9 mouse cellular contexts compared by ENCODE assay signal in genomic region chr3:27978030-27978723, GRCm38 (mm10). TPM values are rescaled to one million over a fixed set of nuclear protein-coding genes. Genes with fewer than 3 reads are reported as not detected.
DNase-seq lines count a peak whose midpoint lies in the region; TF ChIP-seq lines count a peak whose summit lies in the region.
"Had no signal": no experiment of that assay in that cellular context is flagged by ENCODE, and none has a peak within 500 bp of the region (broad histone marks: within the 10 kb centered on the region; RNA-seq: fewer than 3 reads in every experiment).

No protein-coding gene starts in this region.

- TF ChIP-seq CTCF in brain, embryonic 14.5 days (IDR thresholded peaks at IDR 0.05; ENCODE audit: borderline replicate concordance, extremely low read depth, insufficient read depth, insufficient read length), result no peak

- peak; percentile 38 for DNase-seq in gastrocnemius, postnatal 14 days
- DNase-seq in gastrocnemius, adult 8-10 months (ENCODE audit: low spot score in 2 of 2), result no peak
- DNase-seq in left cerebral cortex, adult 11 months (ENCODE audit: low spot score), result peak; percentile 39
- no peak for DNase-seq in left cerebral cortex, adult 18-20 months (ENCODE audit: low spot score in 2 of 2)
- peak; percentile 54 for DNase-seq in brain, embryonic 14.5 days (ENCODE audit: low read depth)
- DNase-seq in retina, postnatal 1 day, result peak; percentile 78
- no peak for DNase-seq in adrenal gland, adult 2 months
- DNase-seq: cerebellum, adult 11-12 months had no signal

- intact Hi-C loops in gastrocnemius, postnatal 14 days (cut with DNase I; ENCODE audit: low total_unique reads), result loop anchor here (10.0 kb wide), 1 partner anchor 127 kb away; no protein-coding TSS in a partner anchor

- no peak for TF ChIP-seq POLR2A in brain, embryonic 14.5 days (IDR thresholded peaks at IDR 0.05; ENCODE audit: borderline replicate concordance, extremely low read depth, insufficient read depth, insufficient read length, poor library complexity, severe bottlenecking)

RNA-seq across cellular contexts. Expression of gene Pld1, which starts 39.7 kb away (rescaled TPM):
- 10 to 100 TPM in 1 of 2 experiments, 1 to 10 TPM in 1; 6.7 to 10.5 TPM for total RNA-seq in gastrocnemius, postnatal 14 days (2021)
- 1 to 10 TPM; 2.5 to 6.8 (median 3.7) TPM for total RNA-seq in gastrocnemius, adult 8-10 months (2022)
- total RNA-seq in left cerebral cortex, adult 18-20 months (2021), result 1 to 10 TPM; 5.5 to 7.6 TPM
- 2.1 and 4.6 TPM in 2 replicates for polyA plus RNA-seq in brain, embryonic 14.5 days (2012; rRNA removed)
- 1 to 10 TPM; 5.8 to 6.7 TPM for total RNA-seq in adrenal gland, adult 2 months (2021)
- 0.51 and 0.68 TPM in 2 replicates for polyA plus RNA-seq in adrenal gland, adult 2 months (2012; rRNA removed)
- polyA plus RNA-seq: erythroblast, embryonic 14.5 days had no signal

Comparison
In these comparisons a context has a peak if more than half of its experiments do, and no peak if none do; other contexts are left out.
1. DNase-seq: peak in gastrocnemius, postnatal 14 days (single experiment), left cerebral cortex, adult 11 months (single experiment), brain, embryonic 14.5 days (single experiment) and retina, postnatal 1 day (single experiment); none in gastrocnemius, adult 8-10 months (0 of 2), left cerebral cortex, adult 18-20 months (0 of 2) and adrenal gland, adult 2 months (single experiment).